Mouse (Mus musculus) frontal cortex, postnatal 25 days (tissue): ENCODE measurements at regions not wholly inside any gene's neighbourhood (a gene's known extent, or its start where the extent isn't known, plus 50 kb on each side); places are given as distances from the start of the nearest gene placed in this dataset.

Experiments
- DNase-seq, 2 experiments: peaks; one replicate each; pipeline ENCODE4 v3.0.0; 2022; ENCODE audit warnings: low spot score in 2 of 2

DNA sequence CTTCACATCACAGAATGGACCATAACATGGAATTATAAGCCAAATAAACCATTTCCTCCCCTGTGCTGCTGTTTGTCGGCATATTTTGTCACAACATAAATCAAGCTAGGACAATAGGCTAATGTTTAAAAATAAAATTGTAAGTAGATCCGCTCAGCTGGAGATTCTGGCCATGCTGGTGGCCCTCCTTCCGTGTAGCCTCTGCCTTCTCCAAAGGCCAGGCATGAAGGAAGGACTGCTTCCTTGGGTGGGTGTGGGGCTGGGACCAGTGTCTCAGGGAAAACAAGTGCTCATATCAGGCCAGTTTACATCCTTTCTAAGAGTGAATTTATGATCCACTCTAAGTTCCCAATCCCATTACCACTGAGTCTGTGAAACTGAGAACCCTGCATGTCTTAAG lies 206.3 kb upstream of the Ppp2r2d start:
- DNase-seq, result no peak

DNA sequence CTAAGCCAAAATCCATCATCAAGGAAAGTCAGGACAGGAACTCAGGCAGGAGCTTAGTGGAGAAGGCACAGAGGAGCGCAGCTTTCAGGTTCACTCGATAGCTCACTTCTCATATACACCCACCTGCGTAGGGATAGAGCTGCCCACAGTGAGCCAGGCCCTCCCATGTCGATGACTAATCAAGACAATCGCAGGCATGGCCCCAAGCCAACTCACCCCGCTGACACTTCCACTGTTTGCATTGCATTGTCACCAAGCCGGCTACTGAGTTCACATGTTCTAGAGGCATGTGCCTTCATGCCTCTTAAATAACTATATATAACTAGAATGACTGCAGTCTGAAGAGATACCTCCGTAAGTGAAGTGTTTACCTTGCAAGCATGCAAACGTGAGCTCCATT lies 219.8 kb upstream of the Ppp2r2d start:
- no peak for DNase-seq

DNA sequence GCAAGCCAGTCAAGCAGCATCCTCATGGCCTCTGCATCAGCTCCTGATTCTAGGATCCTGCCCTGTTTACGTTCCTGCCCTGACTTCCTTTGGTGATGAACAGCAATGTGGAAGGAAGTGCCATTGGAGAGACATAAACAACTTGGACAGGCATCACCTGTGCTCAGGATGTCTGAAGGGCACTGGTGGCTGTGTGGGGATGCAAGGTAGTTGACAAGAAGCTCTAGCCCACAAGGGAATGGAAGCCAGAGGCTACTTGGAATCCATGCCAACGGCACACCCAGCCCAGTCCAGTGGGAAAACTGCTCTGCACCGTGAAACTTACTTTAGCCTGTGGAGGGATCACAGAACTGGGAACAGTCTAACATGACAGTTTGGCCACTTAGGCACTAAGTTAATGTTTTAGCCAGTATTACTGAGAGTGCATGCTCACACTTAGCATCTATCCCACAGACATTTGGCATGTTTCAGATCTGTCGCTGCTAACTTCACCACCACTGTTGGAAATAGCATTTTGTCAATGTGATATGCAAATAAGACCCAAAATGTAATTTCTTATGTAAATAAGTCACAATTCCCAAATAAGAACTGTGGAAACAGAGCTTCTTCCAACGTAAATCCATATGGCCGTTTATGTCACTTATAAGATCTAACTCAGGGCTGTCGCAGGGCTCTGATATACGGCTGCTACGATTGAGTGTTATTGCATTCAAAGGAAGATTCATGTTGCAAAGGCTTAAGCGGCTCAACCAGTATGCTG lies 223.5 kb upstream of the Tcerg1l start:
- DNase-seq, result no peak

DNA sequence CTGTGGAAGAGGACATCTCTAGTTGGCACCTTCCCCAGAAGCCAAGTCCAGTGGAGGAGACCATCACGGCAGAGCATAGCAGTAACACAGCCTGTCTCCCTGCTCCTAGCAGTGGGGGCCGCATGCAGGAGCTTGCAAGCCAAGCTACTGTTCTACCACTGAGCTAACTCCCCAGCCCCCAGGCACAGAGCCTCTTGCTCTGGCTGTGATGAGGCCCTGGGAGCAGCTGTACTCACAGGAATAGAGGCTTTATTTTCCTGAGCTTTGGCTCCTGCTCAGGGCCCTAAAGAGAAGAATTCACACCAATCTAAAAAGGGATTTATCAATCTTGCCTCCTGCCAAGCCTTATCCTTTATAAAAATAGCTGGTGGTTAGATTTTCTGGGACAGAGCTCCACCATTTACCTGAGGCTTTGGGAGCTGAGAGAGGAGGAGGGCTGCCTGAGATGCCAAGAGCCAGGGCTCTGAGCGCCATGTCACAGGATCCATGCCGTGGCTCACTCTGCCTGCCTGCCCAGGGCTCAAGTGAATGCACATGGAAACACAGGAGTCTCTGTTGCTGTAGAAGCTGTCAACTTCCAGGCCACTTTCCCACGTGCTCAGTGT lies 222.7 kb upstream of the Tcerg1l start:
- DNase-seq, result no peak

DNA sequence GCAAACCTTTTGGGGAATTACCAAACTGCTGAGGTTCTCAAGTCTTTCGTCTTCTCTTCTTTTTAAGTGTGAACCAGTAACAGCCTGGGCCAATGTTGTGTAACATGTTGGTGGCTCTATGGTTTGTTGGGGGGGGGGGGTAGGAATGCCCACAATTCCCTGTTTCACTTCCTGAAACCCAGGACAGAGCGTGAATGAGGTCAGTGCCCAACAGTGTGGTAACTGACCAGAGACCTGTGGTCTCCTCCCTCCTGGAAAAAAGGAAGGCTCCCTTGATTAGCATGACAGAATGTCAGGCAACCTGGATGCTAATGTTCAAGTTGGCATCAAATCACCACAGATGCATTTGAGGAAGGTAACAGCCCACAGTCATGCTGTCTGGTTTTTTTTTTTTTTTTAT lies 218.9 kb upstream of the Tcerg1l start:
- no peak for DNase-seq

DNA sequence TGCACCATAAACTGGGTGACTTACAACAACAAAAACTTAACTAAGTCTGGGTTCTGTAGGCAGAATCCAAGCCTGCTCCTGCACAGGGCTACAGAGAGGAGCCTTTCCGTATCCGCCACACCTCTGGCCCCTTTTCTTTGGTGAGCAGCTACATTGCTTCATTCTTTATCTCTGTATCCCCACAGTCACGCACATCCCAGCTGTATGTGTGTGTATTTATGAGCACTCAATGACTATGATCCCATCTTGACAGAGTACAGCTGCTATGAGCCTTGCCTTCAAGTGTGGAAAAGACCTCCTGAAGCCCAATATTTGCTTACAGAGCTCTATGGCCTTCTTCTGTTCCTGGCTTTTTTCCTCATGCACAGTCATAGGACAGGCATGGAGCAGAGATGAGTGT lies 212.1 kb upstream of the Tcerg1l start:
- no peak for DNase-seq

DNA sequence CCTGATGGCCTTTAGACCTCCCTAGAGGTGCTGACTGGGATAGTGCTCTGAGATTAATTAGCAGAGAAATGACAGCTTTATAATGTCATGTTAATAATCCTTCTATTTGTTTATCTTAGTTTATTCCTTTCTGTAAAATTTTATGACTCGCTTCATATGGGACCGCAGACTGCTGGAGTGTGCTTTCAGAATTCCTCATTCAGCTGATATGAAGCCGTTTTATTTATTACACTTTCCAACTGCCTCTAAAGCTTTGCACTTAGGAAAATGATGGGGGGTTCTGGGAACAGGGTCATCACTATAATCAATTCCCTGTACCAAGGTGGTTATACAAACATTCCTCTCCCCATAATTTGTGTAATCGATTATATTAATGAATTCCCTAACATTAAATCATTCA lies 211.6 kb upstream of the Tcerg1l start:
- no peak for DNase-seq

DNA sequence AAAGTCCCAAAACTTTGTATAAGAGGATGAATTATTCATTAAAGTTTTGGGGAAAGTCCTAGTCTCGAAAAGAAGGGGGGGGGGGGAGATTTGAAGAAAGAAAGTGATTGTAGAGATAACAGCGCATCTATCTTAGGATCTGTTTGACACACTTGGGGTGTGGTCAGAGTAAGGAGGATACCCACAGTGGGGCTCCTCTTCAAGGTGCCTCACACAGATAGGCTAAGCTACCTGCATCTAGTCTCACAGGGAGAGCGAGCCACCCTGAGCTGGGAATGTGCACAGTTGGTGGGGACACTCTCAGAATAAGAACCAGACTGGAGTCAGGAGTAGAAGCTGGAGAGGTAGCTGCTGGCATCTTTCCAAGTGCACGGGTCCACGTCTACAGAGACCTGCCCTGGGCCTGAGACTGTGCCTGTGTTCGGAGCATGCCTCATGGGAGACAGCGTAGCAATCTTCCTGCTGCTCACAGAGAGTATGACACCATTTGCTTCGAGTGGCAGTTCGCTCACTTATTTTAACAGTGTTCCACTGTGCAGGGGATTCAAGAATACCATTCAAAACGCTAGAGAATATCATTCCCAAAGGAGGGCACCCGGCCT lies 208.9 kb upstream of the Tcerg1l start:
- DNase-seq, result no peak

DNA sequence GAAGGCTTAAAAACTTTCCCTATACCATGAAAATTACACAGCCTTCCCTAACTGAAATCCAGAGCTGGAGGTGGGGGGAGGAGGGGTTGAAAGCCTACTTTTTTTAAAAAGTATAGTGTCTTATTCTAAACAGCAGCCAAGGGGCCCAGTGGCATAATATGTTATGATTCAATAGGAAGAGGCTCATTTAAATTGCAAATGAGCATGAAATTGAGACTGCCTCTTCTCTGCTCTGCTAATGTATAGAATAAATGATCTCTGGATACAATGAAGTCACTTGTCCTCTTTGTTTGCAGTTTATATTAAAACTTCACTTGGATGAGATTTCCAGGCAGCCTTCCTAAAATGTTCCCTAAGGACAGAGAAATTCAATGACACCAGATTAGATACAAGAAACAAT lies 208.4 kb upstream of the Tcerg1l start:
- no peak for DNase-seq

DNA sequence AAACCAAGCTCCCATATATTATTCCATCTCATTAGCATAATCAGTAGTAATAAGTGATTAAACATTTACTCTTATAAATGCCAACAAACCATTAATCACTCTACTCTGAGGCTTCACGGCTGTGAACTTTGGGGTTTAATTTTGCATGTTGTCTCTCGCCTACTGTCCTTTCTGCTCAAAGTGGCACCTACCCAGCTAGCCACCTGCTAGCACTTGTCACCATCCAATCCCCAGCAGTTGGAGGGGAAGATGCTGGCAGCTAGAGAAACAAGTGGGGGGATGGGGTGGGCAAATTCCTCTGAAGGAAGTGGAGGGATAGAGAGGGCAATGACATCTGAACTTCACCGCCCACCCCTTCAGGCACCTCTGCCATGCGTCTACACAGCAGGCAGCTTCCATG lies 204.2 kb upstream of the Tcerg1l start:
- DNase-seq, result no peak

DNA sequence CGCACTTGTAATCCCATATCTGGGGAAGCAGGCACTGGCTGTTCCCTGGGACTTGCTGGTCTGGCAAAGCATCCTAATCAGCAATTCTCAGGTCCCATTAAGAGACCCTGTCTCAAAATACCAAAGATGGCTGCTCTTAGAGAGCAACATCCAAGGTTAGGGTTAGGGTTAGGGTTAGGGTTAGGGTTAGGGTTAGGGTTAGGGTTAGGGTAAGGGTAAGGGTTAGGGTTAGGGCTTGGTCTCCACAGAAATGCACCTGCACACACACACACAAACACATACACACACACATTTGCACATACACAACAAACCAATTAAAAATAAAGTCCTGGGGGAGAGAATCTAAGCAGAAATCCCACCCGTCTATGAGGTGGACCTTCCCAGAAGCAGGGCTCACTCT lies 195.8 kb upstream of the Tcerg1l start:
- DNase-seq, result no peak

DNA sequence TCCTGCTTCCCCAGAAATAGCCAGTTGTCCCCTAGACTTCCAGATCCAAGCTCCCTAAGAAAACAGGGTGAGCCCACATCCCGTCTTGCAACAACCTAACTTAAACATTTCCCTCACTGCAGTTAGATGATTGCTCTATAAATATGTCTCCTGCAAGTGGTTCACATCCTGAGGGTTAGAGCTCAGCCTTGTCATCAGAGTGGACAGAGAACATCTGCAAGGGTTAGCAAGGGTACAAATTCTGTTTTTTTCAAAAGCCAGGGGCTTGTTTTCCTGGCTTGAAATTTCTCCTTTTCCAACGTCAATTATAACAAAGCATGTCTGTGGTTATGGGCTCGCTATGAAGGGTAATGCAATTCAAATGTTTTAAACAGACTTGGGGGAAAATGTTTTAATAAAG lies 169.8 kb upstream of the Tcerg1l start:
- DNase-seq, result no peak

DNA sequence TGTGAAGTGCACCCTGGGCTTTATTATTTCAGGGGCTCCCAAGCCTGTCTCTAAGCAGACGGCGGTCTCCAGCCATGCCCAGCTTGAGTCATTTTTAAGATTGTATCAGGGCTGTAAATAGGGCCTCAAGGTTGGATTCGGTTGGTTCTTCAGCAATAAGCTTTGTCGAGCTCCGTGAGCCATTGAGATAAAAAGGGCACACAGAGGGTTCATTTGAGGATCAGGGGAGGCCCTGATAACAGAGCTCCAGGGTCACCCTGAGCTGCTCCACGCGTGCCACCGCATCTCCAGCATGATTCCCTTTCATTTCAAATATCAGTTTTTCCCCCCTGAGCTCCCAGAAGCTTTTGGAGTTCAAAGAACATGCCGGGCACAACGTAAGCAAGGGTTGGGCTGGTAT lies 154.1 kb upstream of the Tcerg1l start:
- no peak for DNase-seq

DNA sequence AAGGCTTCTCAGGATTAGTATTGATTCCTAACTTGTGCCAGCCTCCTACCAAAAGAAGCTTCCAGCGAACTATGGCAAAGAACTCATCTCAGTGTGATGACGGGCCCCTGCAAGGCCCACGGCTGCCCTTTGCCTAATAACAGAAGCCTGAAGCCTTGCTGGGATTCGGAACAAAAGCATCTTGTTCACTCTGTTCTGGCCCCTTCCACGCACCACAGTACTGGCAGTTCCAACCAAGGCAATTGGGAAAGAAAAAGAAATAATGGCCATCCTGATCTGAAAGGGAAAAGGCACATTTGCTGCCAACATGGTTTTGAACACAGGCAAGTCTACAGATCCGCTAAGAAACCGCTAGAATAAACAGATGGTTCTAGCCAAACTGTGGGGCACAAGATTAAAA lies 150.4 kb upstream of the Tcerg1l start:
- no peak for DNase-seq

DNA sequence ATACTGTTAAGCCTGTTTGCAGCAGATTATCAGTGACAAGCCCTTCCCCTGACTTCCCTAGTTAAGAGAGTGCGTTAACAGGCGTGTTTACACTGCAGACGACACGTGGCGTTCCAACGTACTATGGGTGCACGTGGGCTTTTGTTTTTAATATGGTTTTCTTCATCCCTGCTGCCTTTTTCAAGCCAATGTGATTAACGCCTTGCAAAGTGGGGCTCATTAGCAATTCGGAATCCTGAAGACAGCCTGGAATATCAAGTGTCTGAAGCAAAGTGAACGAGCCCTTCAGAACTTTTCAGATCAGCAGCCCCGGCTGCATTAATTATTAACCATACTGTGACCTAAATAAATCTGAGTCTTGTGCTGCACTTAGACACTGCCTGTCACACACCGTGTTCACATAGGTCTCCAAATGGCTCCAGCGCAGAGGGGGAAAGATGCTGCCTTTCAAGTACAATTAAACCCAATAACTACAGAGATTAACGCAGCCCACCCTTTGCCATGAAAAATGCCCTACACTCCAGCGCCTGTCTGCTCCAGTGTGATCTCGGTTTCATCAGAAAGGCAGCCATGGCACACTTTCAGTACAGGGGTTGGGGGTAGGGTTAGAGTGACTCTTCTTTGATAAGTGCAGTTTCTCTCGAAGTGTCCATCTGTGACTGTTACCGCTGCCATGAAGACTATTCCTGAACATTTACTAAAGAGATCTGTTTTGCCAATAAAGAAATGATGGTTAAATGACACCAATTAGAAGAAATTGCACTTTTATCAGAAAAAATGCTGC lies 140.7 kb upstream of the Tcerg1l start:
- DNase-seq, result no peak

DNA sequence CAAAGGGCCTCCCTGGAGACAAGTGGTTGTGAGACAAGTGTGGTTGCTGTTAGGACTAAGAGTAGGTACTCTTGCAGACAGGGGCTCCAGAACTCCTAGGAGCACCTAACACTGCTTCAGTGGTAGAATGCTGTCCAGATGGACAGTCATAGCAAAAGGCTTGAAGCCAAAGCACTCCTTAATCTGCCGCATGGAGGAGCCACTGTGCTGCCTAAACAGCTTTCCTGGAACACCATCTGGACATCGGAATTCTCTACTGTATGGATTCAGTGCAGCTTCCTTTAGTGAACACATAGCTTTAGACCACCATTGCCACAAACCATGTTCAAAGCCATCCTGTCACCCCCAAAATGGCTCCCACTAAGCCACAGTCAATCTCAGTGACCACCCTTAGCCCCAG lies 128.6 kb upstream of the Tcerg1l start:
- no peak for DNase-seq

DNA sequence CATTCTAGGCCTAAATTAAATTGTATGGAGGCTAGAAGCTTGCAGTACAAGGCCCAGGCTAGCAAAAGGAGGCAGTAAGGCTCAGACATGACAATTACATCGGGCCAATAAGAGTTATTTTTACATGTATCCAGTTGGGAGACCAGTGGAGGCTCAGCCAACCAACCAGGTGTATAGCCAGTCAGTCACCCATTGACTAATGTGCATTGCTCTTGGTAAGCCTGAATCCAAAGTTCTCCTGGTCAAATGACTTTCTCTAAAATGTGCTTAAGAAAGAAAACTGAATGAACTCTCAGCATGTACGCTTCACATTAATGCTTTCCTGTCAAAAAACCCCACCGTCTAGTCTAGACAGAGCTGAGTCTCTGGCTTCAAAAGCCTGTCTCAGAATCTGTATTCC lies 127.4 kb upstream of the Tcerg1l start:
- no peak for DNase-seq

DNA sequence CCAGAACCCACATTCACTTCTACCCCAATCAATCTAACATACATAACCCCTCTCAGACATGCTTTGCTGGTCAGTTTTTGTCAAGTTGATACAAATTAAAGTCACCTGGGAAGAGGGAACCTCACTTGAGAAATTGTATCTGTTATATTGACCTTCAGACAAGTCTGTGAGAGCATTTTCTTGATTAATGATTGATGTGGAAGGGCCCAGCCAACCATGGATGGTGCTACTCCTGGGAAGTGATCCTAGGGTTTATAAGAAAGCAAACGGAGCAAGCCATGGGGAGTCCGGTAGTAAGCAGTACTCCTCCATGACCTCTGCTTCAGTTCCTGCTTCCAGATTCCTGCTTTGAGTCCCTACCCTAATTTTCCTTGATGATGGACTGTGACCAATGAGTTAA lies 116.6 kb upstream of the Tcerg1l start:
- DNase-seq, result no peak

DNA sequence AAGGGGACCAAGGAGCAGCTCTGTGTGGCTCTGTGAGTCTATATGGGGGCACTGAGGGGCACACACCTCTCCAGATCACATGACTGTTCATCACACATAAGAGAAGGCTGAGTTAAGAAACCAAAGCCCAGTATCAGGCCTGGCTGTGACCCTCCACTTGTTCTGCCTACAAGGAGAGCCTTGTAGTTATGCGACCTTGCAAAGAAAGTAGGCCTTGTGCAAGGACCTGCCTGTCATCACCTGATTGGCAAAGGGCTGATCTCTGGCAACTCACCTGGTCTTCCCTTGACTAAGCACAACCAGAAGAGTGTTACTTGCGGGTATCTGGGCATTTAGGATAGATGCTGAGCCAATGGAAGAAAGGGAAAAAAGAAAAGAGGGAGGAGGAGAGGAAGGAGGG lies 107.7 kb upstream of the Tcerg1l start:
- DNase-seq, result no peak

DNA sequence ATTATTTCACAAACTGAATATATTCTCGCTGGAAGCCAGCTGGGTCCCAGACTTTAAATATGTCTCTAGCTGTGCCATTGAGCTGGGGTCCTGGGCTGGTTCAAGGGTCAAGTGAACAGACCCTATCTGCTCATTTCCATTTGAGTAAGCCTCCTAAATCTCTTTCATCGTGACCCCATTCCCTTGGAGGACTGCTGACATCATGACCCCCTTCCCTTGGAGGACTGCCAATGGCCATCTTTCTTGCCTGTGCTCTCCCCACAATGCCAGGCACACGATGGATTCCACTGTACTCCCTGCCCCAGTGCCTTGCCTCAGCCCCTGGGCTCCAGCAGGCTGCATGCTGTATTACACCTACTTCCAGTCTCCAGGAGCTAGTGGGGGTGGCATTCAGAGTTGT lies 106.5 kb upstream of the Tcerg1l start:
- DNase-seq, result no peak

DNA sequence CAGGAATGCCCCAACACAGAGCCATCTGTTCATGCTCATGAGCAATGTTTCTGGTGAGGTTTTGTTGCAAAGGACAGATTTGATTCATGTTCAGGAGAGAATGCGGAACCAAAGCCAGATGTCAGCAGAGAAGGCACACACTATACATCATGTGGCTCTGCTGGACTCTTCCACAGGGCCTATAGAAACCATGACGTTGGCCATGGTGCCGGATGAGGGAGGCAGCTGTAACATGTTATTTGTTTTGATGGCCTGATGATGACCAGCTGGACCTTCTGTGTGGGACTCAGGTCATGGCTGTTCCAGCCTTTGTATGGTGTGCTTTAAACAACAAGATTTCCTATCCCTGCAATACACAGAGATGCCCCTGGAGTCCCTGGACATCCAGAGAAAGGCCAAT lies 105.5 kb upstream of the Tcerg1l start:
- DNase-seq, result no peak

DNA sequence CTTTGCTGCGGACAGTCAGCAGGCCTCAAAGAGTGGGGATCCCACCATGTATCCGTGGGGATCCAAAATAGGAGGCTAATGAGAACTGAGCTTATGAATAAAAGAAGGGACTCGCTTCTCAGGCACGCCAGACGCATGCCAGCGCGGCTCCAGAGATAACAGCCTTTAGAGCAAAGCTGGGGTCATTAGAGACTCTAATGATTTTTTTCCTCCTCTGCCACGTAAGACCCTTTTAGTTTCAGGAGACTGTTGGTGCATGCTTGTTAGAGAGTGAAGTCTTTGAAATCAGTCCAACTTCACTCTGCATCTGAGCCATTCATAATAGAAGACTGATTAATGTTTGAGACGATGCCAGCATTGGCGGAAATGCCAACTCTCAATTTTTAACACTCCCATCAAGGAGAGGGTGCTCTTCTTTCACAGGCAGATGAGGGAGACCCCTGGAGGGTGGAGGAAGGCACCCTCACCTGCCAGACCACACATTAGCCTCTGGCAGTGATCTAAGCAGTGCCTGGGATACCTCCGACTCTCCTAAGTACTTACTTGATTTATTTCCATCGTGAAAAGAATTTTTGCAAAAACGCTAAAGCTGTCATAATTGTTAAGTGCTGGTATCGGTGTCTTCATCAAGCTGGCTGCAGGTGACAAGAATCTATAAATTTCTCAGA lies 104.0 kb upstream of the Tcerg1l start:
- no peak for DNase-seq
